Mouse (Mus musculus): ENCODE results near the gene Foxq1.

Gene Foxq1

GRCm38 (mm10) chr13:31574627-31575026 lies 18.7 kb downstream of the Foxq1 start:
- DNase-seq, result no peak

- no peak for DNase-seq
Observed at GRCm38 (mm10) chr13:31576696-31577095, 20.8 kb downstream of the Foxq1 start.

GRCm38 (mm10) chr13:31577576-31577975 lies 21.6 kb downstream of the Foxq1 start:
- no peak for DNase-seq

GRCm38 (mm10) chr13:31578389-31578788 lies 22.5 kb downstream of the Foxq1 start:
- peak; percentile 58 for DNase-seq

GRCm38 (mm10) chr13:31579866-31580265 lies 23.9 kb downstream of the Foxq1 start:
- peak; percentile 50 for DNase-seq

- DNase-seq, result peak; percentile 87
Observed at GRCm38 (mm10) chr13:31587341-31587740, 31.4 kb downstream of the Foxq1 start.

- DNase-seq, result peak; percentile 76
Observed at GRCm38 (mm10) chr13:31599576-31599975, 43.6 kb downstream of the Foxq1 start.

- DNase-seq, result no peak
Observed at GRCm38 (mm10) chr13:31603964-31604363, 48.0 kb downstream of the Foxq1 start.
